Mouse (Mus musculus) limb, embryonic 12.5 days (tissue): ENCODE measurements around the gene Pwp1. TPM values are rescaled to one million over a fixed set of nuclear protein-coding genes. Genes with fewer than 3 reads are reported as not detected.
"Not testable (repeated sequence)": the region's sequence is repeated elsewhere in the genome, so short reads cannot be mapped to it uniquely, and the experiment has no call there.

Experiments
- ATAC-seq: fragments of 200-750 bp; cut with Nextera tagmentation; 2 replicates; pipeline ENCODE4 v1.8.0; 2017; ENCODE audit warnings: low read depth, moderate TSS enrichment; ENCODE audit not compliant: insufficient number of reproducible peaks, insufficient read depth, low FRiP score, low TSS enrichment
- H3K27ac ChIP-seq: fragments of 300-500 bp; sonication (generic); 2 replicates; pipeline ENCODE4 v1.5.1; 2016; ENCODE audit warnings: mild to moderate bottlenecking, moderate library complexity
- H3K27me3 ChIP-seq: fragments of 300-500 bp; sonication (generic); 2 replicates; pipeline ENCODE4 v1.6.1; 2016; ENCODE audit warnings: mild to moderate bottlenecking, moderate library complexity
- H3K36me3 ChIP-seq: fragments of 300-500 bp; sonication (generic); 2 replicates; pipeline ENCODE4 v1.6.1; 2016; ENCODE audit warnings: mild to moderate bottlenecking, moderate library complexity
- H3K4me1 ChIP-seq: fragments of 300-500 bp; sonication (generic); replicated peaks from 2 replicates; pipeline ENCODE4 v1.6.1; 2016
- H3K4me2 ChIP-seq: fragments of 300-500 bp; sonication (generic); 2 replicates; pipeline ENCODE4 v1.6.1; 2016; ENCODE audit warnings: mild to moderate bottlenecking, moderate library complexity
- H3K4me3 ChIP-seq: fragments of 300-500 bp; sonication (generic); replicated peaks from 2 replicates; pipeline ENCODE4 v1.5.1; 2016; ENCODE audit warnings: mild to moderate bottlenecking
- H3K9ac ChIP-seq: fragments of 300-500 bp; sonication (generic); replicated peaks from 2 replicates; pipeline ENCODE4 v1.6.1; 2016; ENCODE audit warnings: mild to moderate bottlenecking, moderate library complexity
- H3K9me3 ChIP-seq: fragments of 300-500 bp; sonication (generic); 2 replicates; pipeline ENCODE4 v1.6.1; 2016; ENCODE audit warnings: mild to moderate bottlenecking, moderate library complexity
- WGBS: fragments of 180-500 bp; shearing (Covaris S2); methylation state at CpG from one replicate; pipeline ENCODE4 v1.1.7; 2016; 5-methylcytosine and 5-hydroxymethylcytosine counted together
- polyA plus RNA-seq: library from polyadenylated mRNA; unstranded; fragments of >200 nt; fragmentation: Nextera tagmentation; extraction: Ambion mirVana; gene quantifications from 2 replicates; pipeline ENCODE4 v1.2.1, GENCODE M21; 2016

The Pwp1 gene
- 94.0 TPM in 2 replicates for polyA plus RNA-seq

DNA sequence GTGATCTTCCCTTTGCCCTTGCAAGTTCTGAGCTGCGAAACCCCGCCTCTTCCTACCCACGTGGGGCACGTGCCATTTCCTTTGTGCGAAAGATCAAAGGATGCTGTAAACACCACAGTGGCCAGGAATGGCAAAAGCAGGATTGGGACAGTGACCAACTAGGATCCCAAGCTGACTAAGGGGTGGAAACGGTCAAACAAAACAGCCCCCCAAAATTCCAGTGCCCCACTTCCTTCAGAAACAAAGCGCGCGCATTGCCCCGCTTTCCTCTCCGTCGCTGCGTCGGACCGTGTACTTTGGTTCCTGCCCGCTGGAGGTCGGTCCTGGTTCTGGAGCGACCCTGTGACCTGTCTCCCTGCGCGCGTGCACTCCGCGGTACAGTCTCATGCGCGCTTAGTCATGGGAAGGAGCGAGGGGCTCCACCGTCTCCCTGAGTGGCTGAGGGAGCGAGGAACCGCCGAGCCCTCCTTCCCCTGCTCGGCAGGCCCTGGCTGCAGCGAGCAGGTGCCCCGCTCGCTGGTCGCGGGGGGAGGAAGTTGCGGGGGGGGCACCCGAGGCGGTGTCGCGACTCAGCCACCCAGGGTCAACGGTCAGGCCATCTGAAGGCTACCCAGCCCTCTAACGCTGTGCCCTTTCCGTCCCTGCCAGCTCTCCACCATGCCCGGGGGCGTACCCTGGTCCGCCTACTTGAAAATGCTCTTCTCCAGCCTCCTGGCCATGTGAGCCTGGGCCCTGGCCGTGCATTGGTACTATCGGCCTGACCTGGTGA lies at the start of gene Pwp1:
Pwp1 (plus strand) TSS at position 410 of the 769 bp plus-strand sequence.
- not testable (repeated sequence) for H3K4me1 ChIP-seq, H3K9me3 ChIP-seq, H3K27me3 ChIP-seq, H3K36me3 ChIP-seq
- 4% methylated on average over 47 of the region's 49 CpGs for WGBS
- H3K4me2 ChIP-seq: peak within 1 kb of the TSS; percentile 80
- H3K9ac ChIP-seq: peak within 1 kb of the TSS; percentile 81
- peak within 1 kb of the TSS; percentile 54 for H3K4me3 ChIP-seq
- H3K27ac ChIP-seq: peak within 1 kb of the TSS; percentile 67
- peak; percentile 86 for ATAC-seq

DNA sequence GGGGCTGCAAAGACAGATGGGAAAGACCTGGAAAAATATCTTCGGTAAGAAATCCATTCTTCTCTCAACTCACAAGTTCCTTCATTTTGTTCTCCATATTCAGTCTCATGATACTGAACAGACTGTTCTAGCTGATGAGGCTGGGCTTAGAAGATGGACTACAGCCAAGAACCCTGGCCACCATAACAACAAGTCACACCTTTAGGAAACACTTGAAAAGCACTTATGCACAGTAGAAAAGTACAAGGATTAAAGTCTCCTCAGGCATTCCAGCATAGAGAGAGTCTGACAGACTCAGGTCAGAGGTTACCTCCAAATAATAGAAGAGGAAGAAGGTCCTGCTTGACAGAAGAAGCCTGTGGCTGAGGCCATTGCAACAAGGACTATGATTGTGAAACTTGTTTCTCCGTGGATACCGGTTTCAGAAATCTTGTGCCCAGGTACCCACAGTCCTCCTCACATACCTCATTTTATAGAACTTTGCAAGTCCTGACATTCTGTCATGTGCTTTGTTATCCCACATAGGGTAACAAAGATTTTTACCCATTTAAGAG lies 7.1 kb upstream of the Pwp1 start:
- H3K9ac ChIP-seq, ATAC-seq, H3K36me3 ChIP-seq, H3K4me2 ChIP-seq, H3K9me3 ChIP-seq, H3K27me3 ChIP-seq, H3K4me3 ChIP-seq, H3K4me1 ChIP-seq, H3K27ac ChIP-seq: not testable (repeated sequence)
- WGBS: 86% methylated on average over 1 of the region's 3 CpGs

DNA sequence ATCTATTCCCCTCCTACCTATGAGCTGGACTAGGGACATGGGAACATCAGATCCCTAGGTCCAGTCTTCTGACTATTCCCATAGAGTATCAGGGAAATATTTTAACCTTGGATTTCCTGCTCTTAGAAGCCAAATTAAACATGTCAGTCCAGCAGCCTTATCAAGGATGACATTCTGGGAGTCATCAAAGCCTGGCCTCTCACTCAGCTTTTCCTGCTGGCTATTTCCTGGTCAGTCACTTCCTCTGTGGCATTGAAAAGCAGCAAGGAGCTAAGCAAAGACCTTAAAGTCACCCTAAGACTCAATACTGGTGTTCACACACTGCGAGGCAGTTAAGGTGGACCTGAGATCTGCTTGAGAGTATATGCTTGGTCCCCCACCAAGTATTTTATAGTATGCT lies 5.5 kb upstream of the Pwp1 start:
- H3K27me3 ChIP-seq, H3K27ac ChIP-seq, ATAC-seq, H3K36me3 ChIP-seq, H3K4me2 ChIP-seq, H3K9ac ChIP-seq, H3K4me1 ChIP-seq, H3K9me3 ChIP-seq, H3K4me3 ChIP-seq: not testable (repeated sequence)
- WGBS: 89% methylated on average over 1 of the region's 1 CpGs

DNA sequence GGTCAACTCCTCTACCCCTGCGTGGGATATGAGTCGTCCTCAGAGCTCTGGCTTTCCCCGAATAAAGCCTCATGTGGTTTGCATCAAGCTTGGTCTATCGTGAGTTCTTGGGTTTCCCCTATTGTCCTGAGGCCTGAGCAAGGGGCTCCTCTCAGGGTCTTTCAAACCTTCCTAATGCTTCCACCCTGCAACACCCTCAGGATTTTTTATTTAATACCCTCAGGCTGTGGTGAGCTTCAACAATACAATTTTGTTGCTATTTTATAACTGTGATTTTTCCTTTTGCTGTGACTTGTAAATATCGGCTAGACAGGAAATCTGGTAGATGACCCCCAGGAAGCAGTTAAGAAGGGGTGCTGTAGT lies 591 bp upstream of the Pwp1 start:
- not testable (repeated sequence) for H3K9ac ChIP-seq, H3K4me1 ChIP-seq, H3K27me3 ChIP-seq, ATAC-seq, H3K36me3 ChIP-seq, H3K9me3 ChIP-seq
- peak overlapping the region; percentile 80 for H3K4me2 ChIP-seq
- peak overlapping the region; percentile 54 for H3K4me3 ChIP-seq
- 24% methylated on average over 5 of the region's 5 CpGs for WGBS
- peak overlapping the region; percentile 67; the same call in 1 of the 2 replicates for H3K27ac ChIP-seq

DNA sequence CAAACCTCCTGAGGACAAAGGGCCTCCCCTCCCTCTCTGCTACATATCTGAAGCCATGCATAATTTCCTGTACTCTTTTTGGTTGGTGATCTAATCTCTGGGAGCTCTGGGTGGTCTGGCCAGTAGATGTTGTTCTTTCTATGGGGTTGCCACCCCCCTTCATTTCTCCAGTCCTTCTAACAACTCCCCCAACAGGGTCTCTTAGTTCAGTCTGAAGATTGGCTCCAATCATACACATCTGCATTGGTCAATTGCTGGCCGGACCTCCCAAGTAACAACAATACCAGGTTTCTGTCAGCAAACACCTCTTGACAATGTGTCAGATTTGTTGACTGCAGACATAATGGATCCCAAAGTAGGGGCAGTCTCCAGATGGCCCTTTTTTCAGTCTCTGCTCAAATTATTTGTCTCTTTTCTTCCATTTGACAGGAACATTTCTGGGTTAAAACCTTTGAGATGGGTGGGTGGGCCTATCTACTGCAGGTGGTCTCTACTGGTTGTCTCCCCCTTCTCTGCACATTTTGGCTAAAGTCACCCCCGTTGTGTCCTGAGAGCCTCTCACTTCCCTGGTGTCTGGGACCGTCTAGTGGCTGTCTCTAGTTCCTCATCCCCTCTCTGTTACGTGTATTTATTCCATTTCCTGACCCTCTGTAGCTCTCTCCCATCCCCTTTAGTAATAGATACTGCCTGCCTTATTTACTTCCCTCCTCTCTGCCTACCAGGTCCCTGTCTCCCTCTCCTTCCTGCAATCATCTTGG lies 17.0 kb downstream of the Pwp1 start:
- Histone ChIP-seq H3K27ac (no peak overlapping the region), H3K27me3 (no peaks in the 10 kb centered on the region), H3K36me3 (no peaks in the 10 kb centered on the region), H3K4me3 (no peak overlapping the region), H3K4me1 (no peaks in the 10 kb centered on the region), H3K9me3 (no peaks in the 10 kb centered on the region), H3K4me2 (no peak overlapping the region), H3K9ac (no peak overlapping the region)
- no peak for ATAC-seq
- 62% methylated on average over 4 of the region's 4 CpGs for WGBS

DNA sequence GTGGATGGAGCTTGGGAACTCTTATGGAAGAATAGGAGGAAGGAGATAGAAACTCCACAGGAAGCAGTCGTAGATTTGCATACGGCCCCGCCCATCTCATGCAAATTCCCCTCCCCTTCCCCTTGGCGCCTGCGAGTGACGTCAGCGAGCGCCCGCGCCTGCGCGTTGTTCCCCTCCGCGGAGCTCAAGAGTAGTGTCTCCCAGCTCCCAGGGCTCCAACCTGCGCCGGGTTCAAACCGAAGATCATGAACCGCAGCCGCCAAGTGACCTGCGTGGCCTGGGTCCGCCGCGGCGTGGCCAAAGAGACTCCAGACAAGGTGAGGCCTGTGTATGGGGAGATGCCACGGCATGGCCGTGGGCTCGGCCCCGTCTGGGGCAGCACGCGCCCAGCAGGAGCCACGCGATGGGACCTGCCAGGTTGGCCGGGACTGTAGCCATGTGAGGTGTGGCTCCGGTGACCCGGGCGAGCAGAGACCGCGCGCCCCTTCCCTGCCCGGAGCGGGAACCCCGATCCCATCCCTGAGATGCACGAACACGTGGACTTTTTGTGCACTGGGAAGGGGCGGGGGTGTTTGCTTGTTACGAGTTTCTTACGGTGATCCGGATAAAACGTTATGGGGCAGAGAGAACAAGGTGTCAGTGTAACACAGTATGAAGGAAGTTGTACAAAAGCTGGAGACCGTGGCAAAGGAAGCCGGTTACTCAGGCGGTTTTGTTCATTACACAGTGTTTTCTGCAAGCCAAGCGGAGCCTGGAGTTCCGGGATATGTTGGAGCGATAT lies 42.6 kb downstream of the Pwp1 start:
- Histone ChIP-seq H3K27me3 (no peaks in the 10 kb centered on the region), H3K27ac (peak overlapping the region; percentile 67; the same call in 1 of the 2 replicates), H3K4me2 (peak overlapping the region; percentile 83), H3K4me1 (peaks cover 11% of the 10 kb centered on the region), H3K36me3 (peaks cover 29% of the 10 kb centered on the region), H3K9me3 (no peaks in the 10 kb centered on the region), H3K4me3 (peak overlapping the region; percentile 96), H3K9ac (peak overlapping the region; percentile 88)
- peak; percentile 87 for ATAC-seq
- under 1% methylated on average over 55 of the region's 55 CpGs for WGBS

DNA sequence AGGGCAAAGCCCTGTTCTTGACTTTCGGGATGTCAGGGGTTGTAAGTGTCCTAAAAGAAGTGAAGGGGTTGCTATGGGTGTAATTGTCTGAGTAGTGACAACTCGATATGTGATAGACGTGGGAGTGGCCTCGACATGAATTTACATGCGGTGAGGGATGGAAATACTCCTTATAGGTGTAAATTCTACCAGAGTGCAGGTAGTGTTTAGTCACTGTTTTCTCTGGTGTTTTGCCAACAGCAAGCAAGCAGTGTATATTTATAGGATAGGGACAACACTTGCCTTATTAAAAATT lies 43.1 kb downstream of the Pwp1 start:
- no peaks in the 10 kb centered on the region for H3K9me3 ChIP-seq
- ATAC-seq: no peak

DNA sequence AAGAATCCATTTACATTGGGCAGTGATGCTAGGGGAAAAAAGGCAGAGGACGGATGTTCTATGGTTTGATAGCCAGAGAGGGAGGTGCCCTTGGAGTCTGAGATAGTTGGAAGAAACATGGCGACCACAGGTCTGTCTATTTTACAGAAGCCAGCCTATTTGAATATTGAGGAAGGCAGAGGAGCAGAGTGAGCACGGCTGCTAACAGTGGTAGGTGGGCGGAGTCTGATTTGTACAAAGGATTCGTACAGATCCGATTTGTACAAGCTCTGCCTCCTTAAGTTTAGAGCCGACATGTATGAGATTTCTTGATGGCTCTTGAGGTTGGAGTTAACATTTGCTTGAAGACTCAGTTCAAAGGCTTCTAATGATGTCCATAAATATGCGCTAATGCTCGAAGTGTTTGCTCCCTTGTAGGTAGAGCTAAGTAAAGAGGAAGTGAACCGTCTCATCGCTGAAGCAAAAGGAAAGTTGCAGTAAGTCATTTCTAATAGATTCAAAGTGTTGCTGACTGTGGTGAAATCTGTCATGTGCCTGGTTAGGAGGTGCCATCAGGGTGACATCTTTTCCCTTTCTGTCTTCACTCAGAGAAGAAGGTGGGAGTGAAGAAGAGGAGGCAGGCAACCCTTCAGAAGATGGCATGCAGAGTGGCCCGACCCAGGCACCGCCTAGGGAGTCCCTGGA lies 44.7 kb downstream of the Pwp1 start:
- Histone ChIP-seq H3K4me3 (no peak overlapping the region), H3K9ac (no peak overlapping the region), H3K36me3 (peaks cover 51% of the 10 kb centered on the region), H3K27ac (no peak overlapping the region), H3K27me3 (no peaks in the 10 kb centered on the region), H3K9me3 (no peaks in the 10 kb centered on the region), H3K4me2 (no peak overlapping the region), H3K4me1 (peaks cover 11% of the 10 kb centered on the region)
- 92% methylated on average over 13 of the region's 13 CpGs for WGBS
- ATAC-seq: no peak

More for the DNA sequence above, 43.1 kb downstream of the Pwp1 start:
- Histone ChIP-seq H3K27me3 (no peaks in the 10 kb centered on the region), H3K4me1 (peaks cover 11% of the 10 kb centered on the region), H3K27ac (0 out of 2 replicates have a peak overlapping the region, but pooled peaks have one; percentile 45), H3K4me2 (peak overlapping the region; percentile 83), H3K4me3 (peak overlapping the region; percentile 96), H3K9ac (peak overlapping the region; percentile 88), H3K36me3 (peaks cover 35% of the 10 kb centered on the region)
- 6% methylated on average over 5 of the region's 5 CpGs for WGBS

DNA sequence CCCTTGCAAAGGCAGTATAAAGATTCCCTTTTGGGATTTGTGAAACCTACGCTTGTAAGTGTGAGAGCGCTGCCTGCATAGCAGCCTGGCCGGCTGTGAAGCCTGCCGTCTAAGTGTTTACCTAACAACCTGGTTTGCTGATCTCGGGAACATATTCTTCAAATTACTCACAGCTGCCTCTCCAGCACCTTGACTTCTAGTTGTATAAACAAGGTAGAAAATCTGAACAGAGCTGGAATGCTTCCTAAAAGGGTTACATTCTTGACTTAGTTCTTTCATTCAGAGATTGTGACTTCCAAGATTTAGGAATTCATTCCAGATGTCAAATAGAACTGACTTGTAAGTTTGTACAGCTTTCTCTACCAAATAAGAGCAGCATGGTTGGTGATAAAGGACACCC lies 46.5 kb downstream of the Pwp1 start:
- Histone ChIP-seq H3K9me3 (no peaks in the 10 kb centered on the region), H3K27me3 (no peaks in the 10 kb centered on the region), H3K36me3 (peaks cover 67% of the 10 kb centered on the region), H3K4me1 (peaks cover 11% of the 10 kb centered on the region), H3K9ac (no peak overlapping the region), H3K4me2 (no peak overlapping the region), H3K4me3 (no peak overlapping the region), H3K27ac (no peak overlapping the region)
- no peak for ATAC-seq
- 86% methylated on average over 5 of the region's 5 CpGs for WGBS

DNA sequence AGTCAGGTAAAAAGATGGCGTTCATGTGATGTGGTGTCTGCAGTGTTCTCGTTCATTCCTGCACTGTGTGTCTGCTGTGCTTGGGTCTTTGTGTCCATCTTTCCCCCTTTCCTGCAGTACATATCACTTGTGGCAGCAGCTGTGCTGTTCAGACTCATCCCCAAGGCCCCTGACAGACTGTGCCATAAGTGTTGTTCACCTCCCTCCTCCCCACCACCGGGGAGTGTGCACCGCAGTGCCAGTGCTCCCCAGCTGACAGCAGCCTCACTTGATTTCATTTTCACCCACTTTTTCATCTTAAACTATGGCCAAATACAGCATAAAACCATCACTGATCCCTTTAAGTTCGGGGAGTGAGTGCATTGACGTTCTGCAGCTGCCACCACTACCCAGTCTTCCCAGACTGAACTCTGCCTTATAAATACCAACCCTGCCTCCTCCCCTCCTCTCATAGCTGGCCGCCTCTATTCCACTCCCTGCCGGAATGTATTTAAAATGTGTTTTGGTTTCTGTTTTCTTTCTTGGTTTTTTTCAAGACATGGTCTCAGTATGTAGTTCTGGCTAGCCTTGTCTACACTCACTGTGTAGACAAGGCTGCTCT lies 50.7 kb downstream of the Pwp1 start:
- Histone ChIP-seq H3K36me3 (peaks cover 95% of the 10 kb centered on the region), H3K4me3 (no peak overlapping the region), H3K9ac (no peak overlapping the region), H3K27ac (no peak overlapping the region), H3K9me3 (no peaks in the 10 kb centered on the region), H3K27me3 (no peaks in the 10 kb centered on the region), H3K4me1 (no peaks in the 10 kb centered on the region), H3K4me2 (no peak overlapping the region)
- no peak for ATAC-seq
- 91% methylated on average over 8 of the region's 8 CpGs for WGBS
